Mouse (Mus musculus): ENCODE data around the gene Meis2. TPM values are rescaled to one million over a fixed set of nuclear protein-coding genes. Genes with fewer than 3 reads are reported as not detected.

Meis2 gene
- polyA plus RNA-seq (2015; fragmentation: Nextera tagmentation; extraction: Ambion mirVana): 69.4 and 79.0 TPM in 2 replicates

DNA sequence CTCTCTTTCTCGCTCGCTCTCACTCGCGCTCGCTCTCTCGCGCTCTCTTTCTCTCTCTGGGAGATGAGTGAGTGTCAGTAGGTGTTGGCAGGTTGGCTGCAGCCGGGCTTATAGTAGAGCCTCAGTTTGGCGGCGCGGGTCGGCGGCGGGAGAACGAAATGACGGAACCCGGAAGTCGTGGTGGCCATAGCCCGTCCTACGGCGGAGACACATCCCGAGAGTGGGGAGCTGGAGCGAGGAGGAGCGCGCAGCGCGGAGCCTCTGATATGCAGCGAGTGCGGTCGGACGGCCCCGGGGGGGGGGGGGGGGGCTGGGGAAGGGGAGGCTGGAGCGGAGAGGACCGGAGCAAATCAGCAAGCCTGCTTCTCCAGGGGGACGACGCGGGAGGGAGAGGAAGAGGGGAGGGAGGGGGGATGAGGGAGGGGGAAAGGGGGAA, at the start of gene Meis2:
Gene Meis2 (minus strand): TSS at position 270 of the 436 bp plus-strand sequence.
- Histone ChIP-seq H3K27me3 (peaks cover 16% of the 10 kb centered on the region), H3K9me3 (no peaks in the 10 kb centered on the region), H3K4me1 (replicated peaks) (peaks cover 27% of the 10 kb centered on the region), H3K27ac (peak within 1 kb of the TSS; percentile 95), H3K4me2 (replicated peaks) (peak within 1 kb of the TSS; percentile 71), H3K9ac (replicated peaks) (peak within 1 kb of the TSS; percentile 95), H3K36me3 (no peaks in the 10 kb centered on the region), H3K4me3 (replicated peaks) (peak within 1 kb of the TSS; percentile 71)
- under 1% methylated on average over 27 of the region's 37 CpGs for WGBS
- peak; percentile 81 for ATAC-seq

DNA sequence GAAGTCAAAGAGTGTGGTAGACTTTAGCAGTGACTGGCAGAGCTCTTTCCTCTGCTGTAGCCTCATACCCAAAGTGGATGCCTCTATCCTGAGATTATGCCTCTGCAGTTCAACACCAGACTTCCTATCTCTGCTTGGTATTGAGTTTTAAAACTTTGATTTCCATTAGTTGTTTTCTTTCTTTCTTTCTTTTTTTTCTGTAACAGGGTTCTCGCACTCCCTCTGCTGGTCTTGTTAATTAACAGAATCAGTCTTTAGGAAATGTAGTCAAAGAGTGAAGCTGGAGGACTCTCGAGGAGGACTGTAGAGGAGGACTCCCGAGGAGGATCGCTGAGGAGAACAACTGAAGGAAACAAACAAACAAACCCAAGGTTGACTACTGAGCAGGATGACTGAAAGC, 40.6 kb upstream of the Meis2 start:
- Histone ChIP-seq H3K4me1 (replicated peaks) (peaks cover 5% of the 10 kb centered on the region; the same call in 1 of the 2 replicates), H3K36me3 (no peaks in the 10 kb centered on the region), H3K4me2 (replicated peaks) (no peak overlapping the region), H3K9ac (replicated peaks) (no peak overlapping the region), H3K9me3 (no peaks in the 10 kb centered on the region), H3K27me3 (no peaks in the 10 kb centered on the region), H3K4me3 (replicated peaks) (no peak overlapping the region), H3K27ac (no peak overlapping the region)
- WGBS: 69% methylated on average over 4 of the region's 4 CpGs
- ATAC-seq: no peak

DNA sequence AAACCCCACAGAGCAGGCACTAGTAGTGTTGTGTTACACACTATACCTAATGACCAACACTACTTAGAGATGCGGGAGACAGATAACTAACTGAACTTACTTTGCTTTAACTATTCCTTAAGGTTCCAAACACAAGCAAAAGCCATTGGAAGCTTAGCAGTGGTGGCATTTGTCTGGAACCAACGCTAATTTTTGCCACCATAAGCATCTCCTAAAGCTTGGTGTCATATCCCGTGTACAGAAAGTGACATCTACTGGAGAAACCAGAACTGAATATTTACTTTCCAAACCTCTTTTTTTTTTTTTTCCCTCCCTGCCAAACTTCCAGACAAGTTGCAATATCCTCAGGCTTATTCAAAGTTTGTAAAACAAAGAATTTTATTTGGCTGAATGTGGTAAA, 39.5 kb upstream of the Meis2 start:
- H3K36me3 ChIP-seq: no peaks in the 10 kb centered on the region
- H3K9ac ChIP-seq (replicated peaks): no peak overlapping the region
- H3K27me3 ChIP-seq: no peaks in the 10 kb centered on the region
- no peak overlapping the region for H3K4me3 ChIP-seq (replicated peaks)
- peaks cover 5% of the 10 kb centered on the region; the same call in 1 of the 2 replicates for H3K4me1 ChIP-seq (replicated peaks)
- WGBS: 71% methylated on average over 3 of the region's 3 CpGs
- H3K27ac ChIP-seq: no peak overlapping the region
- no peak for ATAC-seq
- H3K4me2 ChIP-seq (replicated peaks): no peak overlapping the region
- no peaks in the 10 kb centered on the region for H3K9me3 ChIP-seq

GRCm38 (mm10) chr2:116103411-116103996, 37.9 kb upstream of the Meis2 start:
- H3K9ac ChIP-seq (replicated peaks): no peak overlapping the region
- ATAC-seq: peak; percentile 78
- 24% methylated on average over 5 of the region's 5 CpGs for WGBS
- H3K4me1 ChIP-seq (replicated peaks): peaks cover 5% of the 10 kb centered on the region; the same call in 1 of the 2 replicates
- no peak overlapping the region for H3K4me3 ChIP-seq (replicated peaks)
- H3K36me3 ChIP-seq: no peaks in the 10 kb centered on the region
- H3K9me3 ChIP-seq: no peaks in the 10 kb centered on the region
- no peaks in the 10 kb centered on the region for H3K27me3 ChIP-seq
- H3K27ac ChIP-seq: no peak overlapping the region
- no peak overlapping the region for H3K4me2 ChIP-seq (replicated peaks)

- no peak overlapping the region for H3K4me3 ChIP-seq (replicated peaks)
- no peak for ATAC-seq
- no peak overlapping the region for H3K27ac ChIP-seq
- H3K9ac ChIP-seq (replicated peaks): no peak overlapping the region
- no peaks in the 10 kb centered on the region for H3K9me3 ChIP-seq
- no peaks in the 10 kb centered on the region for H3K36me3 ChIP-seq
- peaks cover 5% of the 10 kb centered on the region; the same call in 1 of the 2 replicates for H3K4me1 ChIP-seq (replicated peaks)
- no peak overlapping the region for H3K4me2 ChIP-seq (replicated peaks)
- H3K27me3 ChIP-seq: no peaks in the 10 kb centered on the region
Measured at GRCm38 (mm10) chr2:116101221-116101620, 35.6 kb upstream of the Meis2 start.

- Histone ChIP-seq H3K27me3 (peaks cover 18% of the 10 kb centered on the region), H3K4me2 (replicated peaks) (no peak overlapping the region), H3K36me3 (no peaks in the 10 kb centered on the region), H3K9ac (replicated peaks) (no peak overlapping the region), H3K4me3 (replicated peaks) (no peak overlapping the region), H3K27ac (no peak overlapping the region), H3K9me3 (peaks cover 8% of the 10 kb centered on the region; the same call in 1 of the 2 replicates), H3K4me1 (replicated peaks) (peaks cover 2% of the 10 kb centered on the region)
- 92% methylated on average over 2 of the region's 2 CpGs for WGBS
- no peak for ATAC-seq
Measured at GRCm38 (mm10) chr2:116080961-116081360, 15.3 kb upstream of the Meis2 start.

DNA sequence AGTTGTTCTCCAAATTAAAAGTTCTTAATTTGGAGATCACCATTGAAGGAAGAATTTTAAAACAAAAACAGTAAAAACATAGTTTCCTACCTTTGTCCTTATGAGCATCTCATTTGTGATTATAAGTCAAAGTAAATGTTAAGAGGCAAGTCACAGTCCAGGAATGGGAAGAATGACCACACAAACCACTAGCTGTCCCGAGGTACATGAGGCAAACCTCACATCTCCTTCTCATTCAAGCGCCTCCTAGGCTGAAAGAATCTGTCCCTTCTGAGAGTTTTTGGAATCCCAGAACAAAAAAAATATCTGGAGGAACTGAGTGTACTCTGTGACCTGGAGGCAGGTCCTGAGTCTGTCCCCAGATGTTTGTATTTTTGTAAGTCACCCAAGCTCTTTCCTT, 13.2 kb upstream of the Meis2 start:
- Histone ChIP-seq H3K27ac (no peak overlapping the region), H3K36me3 (no peaks in the 10 kb centered on the region), H3K4me2 (replicated peaks) (no peak overlapping the region), H3K4me1 (replicated peaks) (peaks cover 19% of the 10 kb centered on the region), H3K27me3 (peaks cover 28% of the 10 kb centered on the region), H3K9me3 (peaks cover 8% of the 10 kb centered on the region; the same call in 1 of the 2 replicates), H3K9ac (replicated peaks) (no peak overlapping the region), H3K4me3 (replicated peaks) (no peak overlapping the region)
- 82% methylated on average over 2 of the region's 2 CpGs for WGBS
- no peak for ATAC-seq

- Histone ChIP-seq H3K27ac (no peak overlapping the region), H3K9ac (replicated peaks) (no peak overlapping the region)
- ATAC-seq: no peak
Measured at GRCm38 (mm10) chr2:116077716-116078115, 12.1 kb upstream of the Meis2 start.

GRCm38 (mm10) chr2:116076752-116077480, 11.3 kb upstream of the Meis2 start:
- peak; percentile 32; the same call in 1 of the 2 replicates for ATAC-seq
- H3K27ac ChIP-seq: no peak overlapping the region
- H3K36me3 ChIP-seq: no peaks in the 10 kb centered on the region

More at GRCm38 (mm10) chr2:116077716-116078115, 12.1 kb upstream of the Meis2 start:
- Histone ChIP-seq H3K4me3 (replicated peaks) (no peak overlapping the region), H3K4me2 (replicated peaks) (no peak overlapping the region), H3K9me3 (peaks cover 8% of the 10 kb centered on the region; the same call in 1 of the 2 replicates), H3K4me1 (replicated peaks) (peaks cover 22% of the 10 kb centered on the region), H3K36me3 (no peaks in the 10 kb centered on the region), H3K27me3 (peaks cover 37% of the 10 kb centered on the region)
- WGBS: 69% methylated on average over 3 of the region's 3 CpGs

GRCm38 (mm10) chr2:116075902-116076301, 10.3 kb upstream of the Meis2 start:
- peak overlapping the region; percentile 71 for H3K4me3 ChIP-seq (replicated peaks)
- ATAC-seq: peak; percentile 81
- peak overlapping the region; percentile 78 for H3K27ac ChIP-seq
- H3K9me3 ChIP-seq: 0 out of 2 replicates have a peak, but pooled peaks cover under 1% of the 10 kb centered on the region
- peak overlapping the region; percentile 71 for H3K4me2 ChIP-seq (replicated peaks)
- under 1% methylated on average over 23 of the region's 23 CpGs for WGBS
- H3K27me3 ChIP-seq: peaks cover 52% of the 10 kb centered on the region
- H3K9ac ChIP-seq (replicated peaks): peak overlapping the region; percentile 65
- peaks cover 38% of the 10 kb centered on the region for H3K4me1 ChIP-seq (replicated peaks)
- H3K36me3 ChIP-seq: no peaks in the 10 kb centered on the region

More at GRCm38 (mm10) chr2:116076752-116077480, 11.3 kb upstream of the Meis2 start:
- Histone ChIP-seq H3K4me1 (replicated peaks) (peaks cover 30% of the 10 kb centered on the region), H3K9me3 (peaks cover 8% of the 10 kb centered on the region; the same call in 1 of the 2 replicates), H3K4me2 (replicated peaks) (no peak overlapping the region), H3K9ac (replicated peaks) (no peak overlapping the region), H3K27me3 (peaks cover 45% of the 10 kb centered on the region), H3K4me3 (replicated peaks) (no peak overlapping the region)

DNA sequence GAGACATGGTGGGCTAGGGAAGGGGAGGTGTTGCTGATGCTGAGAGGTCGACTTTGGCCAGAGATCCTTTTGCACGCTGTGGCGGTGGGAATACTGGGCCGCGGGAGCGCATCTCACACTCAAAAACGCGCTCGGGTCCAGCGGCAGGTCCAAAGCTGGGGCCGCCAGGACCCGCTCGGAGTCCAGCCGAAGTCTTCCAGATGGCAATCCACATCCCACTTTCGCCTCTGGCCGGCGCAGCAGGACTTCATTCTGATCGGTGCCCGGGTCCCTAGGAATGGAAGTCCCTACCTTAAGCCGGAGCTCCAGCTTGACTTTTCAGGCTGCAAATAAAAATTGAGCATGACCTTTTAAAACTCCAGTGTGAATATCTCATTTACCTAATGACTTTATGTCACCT, 9.8 kb upstream of the Meis2 start:
- no peak for ATAC-seq
- Histone ChIP-seq H3K4me3 (replicated peaks) (peak overlapping the region; percentile 71), H3K4me2 (replicated peaks) (peak overlapping the region; percentile 71), H3K9me3 (no peaks in the 10 kb centered on the region), H3K27ac (peak overlapping the region; percentile 78), H3K36me3 (no peaks in the 10 kb centered on the region), H3K9ac (replicated peaks) (peak overlapping the region; percentile 65), H3K27me3 (peaks cover 56% of the 10 kb centered on the region), H3K4me1 (replicated peaks) (peaks cover 41% of the 10 kb centered on the region)
- under 1% methylated on average over 20 of the region's 20 CpGs for WGBS

- Histone ChIP-seq H3K4me2 (replicated peaks) (peak overlapping the region; percentile 71), H3K27ac (peak overlapping the region; percentile 78), H3K36me3 (no peaks in the 10 kb centered on the region), H3K27me3 (peaks cover 61% of the 10 kb centered on the region), H3K9ac (replicated peaks) (peak overlapping the region; percentile 65), H3K9me3 (no peaks in the 10 kb centered on the region), H3K4me1 (replicated peaks) (peaks cover 41% of the 10 kb centered on the region), H3K4me3 (replicated peaks) (peak overlapping the region; percentile 71)
- no peak for ATAC-seq
- WGBS: 3% methylated on average over 17 of the region's 17 CpGs
Measured at GRCm38 (mm10) chr2:116074726-116075440, 9.2 kb upstream of the Meis2 start.

All from midbrain, embryonic 13.5 days (tissue).